Mouse (Mus musculus) liver, postnatal 0 days (tissue): ENCODE data around the gene Epo.

Experiments
- CTCF ChIP-seq: sonication (generic); IDR thresholded peaks from 2 replicates; pipeline ENCODE4 v1.5.1; 2016; ENCODE audit warnings: antibody characterized with exemption, low read depth
- EP300 ChIP-seq: IDR thresholded peaks from 2 replicates; pipeline ENCODE4 v1.6.1; 2016; ENCODE audit warnings: antibody characterized with exemption, low read depth, mild to moderate bottlenecking

DNA sequence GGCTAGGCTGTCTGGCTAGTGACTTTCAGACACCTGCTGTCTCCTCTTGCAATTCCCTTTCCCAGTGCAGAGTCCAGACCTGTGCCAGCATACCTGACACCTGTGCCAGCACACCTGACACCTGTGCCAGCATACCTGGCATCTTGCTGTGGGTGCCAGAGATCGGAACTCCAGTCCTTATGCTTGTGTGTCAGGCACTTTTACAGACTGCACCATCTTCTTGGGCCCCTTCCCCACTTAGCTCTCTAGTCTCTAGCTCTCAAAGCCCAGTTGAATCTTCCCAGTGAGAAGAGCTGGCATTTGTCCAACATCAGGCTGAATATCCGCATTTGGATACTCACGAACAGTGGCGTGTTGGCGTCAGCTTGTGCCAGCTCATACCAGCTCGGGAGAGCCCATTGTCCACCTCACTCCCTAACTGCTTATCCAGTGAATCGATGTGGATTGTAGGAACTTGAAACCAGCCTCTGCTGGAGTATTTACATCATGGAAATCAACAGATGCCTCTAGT lies 6.3 kb upstream of the Epo start:
- TF ChIP-seq CTCF (no peak), EP300 (no peak)
